Mouse (Mus musculus): Measurements from ENCODE around the gene Mctp1. TPM values are rescaled to one million over a fixed set of nuclear protein-coding genes. Genes with fewer than 3 reads are reported as not detected.

Gene Mctp1
- polyA plus RNA-seq, 1 experiment from 2014 or later, result 0.57 TPM

GRCm38 (mm10) chr13:77072030-77072429 is 687.7 kb downstream of the Mctp1 start:
- Histone ChIP-seq H3K9me3 (replicated peaks) (0 out of 2 replicates have a peak, but pooled peaks cover 2% of the 10 kb centered on the region), H3K36me3 (peaks cover 8% of the 10 kb centered on the region), H3K4me2 (no peak overlapping the region), H3K9ac (no peak overlapping the region), H3K4me1 (replicated peaks) (no peaks in the 10 kb centered on the region), H3K27ac (no peak overlapping the region), H3K27me3 (no peaks in the 10 kb centered on the region), H3K4me3 (no peak overlapping the region)
- no peak for ATAC-seq (replicated peaks; ENCODE audit: insufficient number of reproducible peaks, insufficient read depth, low FRiP score, low read depth)

Other genes with a start within 250 kb of the Mctp1 start
- gene Fam81b, start 79.5 kb upstream of the Mctp1 start, polyA plus RNA-seq (2015; fragmentation: Nextera tagmentation; extraction: Ambion mirVana), result not detected in 2 replicates